Mouse (Mus musculus) testis, postnatal 14 days (tissue): ENCODE measurements around the gene Ryr1.
A peak's percentile ranks its signal among the peaks of the same experiment; 100 is the strongest.
"Not testable (repeated sequence)": the region's sequence is repeated elsewhere in the genome, so short reads cannot be mapped to it uniquely, and the experiment has no call there.

Source experiments
- DNase-seq: peaks from one replicate; pipeline ENCODE4 v3.0.0; 2021; ENCODE audit warnings: low spot score

Ryr1 gene

DNA sequence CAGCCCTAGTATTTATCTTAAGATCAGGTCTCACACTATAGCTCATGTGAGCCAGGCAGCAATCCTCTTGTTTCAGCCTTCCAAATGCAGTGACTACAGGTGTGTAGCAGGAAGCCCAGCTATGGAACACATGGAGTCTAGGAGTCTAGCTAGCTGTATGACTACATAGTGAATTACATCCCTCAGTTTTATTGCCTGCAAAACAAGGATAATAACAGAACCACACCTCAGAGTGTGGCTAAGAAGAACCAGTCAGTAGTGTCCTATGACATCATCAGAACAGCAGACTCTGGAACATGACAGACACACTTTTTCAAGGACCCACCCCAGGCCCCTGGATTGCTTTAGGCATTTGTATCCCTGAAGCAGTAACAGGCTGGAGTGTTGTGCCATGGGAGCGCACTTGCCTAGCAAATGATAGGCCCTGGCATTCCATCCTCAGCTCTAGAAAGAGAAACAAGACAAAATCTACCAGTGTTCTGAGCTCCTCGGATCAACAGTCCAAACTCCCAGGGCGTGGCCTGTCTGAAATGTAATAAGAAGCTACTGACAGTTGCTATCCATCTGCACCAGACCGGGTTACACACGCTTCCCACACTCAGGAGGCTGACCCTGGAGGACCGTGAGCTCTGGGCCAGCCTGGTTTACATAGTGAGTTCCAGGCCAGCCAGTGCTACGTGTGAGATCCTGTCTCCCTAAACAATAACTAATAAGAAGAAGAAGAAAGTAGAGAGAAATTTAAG lies 21.8 kb upstream of the Ryr1 start:
- DNase-seq = no peak

DNA sequence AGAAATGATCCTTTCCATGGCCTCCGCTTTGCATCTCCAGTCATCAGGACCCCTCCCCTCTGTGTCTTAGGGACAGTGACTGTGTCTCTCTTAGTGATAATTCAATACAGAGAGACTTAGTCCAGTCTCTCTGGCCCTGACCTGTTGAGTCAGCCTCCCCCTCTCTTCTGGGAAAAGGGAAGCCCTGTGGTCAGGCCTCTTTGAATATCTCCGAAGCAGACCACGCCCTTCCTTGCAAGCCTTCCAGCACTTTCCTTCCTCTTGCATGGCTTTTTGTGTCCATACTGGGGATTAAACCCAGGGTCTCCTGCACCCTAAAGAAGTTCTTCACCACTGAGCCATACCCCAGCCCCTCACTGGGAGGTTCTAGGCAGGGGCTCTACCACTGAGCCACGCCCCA lies 19.0 kb upstream of the Ryr1 start:
- DNase-seq = no peak

- no peak for DNase-seq
These were observed 16.4 kb upstream of the Ryr1 start for GRCm38 (mm10) chr7:29141416-29141815.

DNA sequence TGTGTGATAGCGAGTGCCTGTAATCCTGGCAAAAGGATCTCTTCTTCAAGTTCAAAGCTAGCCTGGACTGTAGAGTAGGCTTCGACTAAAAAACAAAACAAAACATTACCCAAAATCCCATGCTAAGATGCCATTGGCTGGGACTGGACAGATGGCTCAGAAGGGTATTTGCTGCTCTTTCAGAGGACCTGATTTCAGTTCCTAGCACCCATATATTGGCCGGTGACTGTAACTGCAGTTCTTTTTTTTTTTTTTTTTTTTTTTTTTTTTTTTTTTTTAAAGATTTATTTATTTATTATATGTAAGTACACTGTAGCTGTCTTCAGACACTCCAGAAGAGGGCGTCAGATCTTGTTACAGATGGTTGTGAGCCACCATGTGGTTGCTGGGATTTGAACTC lies 14.3 kb upstream of the Ryr1 start:
- not testable (repeated sequence) for DNase-seq

DNA sequence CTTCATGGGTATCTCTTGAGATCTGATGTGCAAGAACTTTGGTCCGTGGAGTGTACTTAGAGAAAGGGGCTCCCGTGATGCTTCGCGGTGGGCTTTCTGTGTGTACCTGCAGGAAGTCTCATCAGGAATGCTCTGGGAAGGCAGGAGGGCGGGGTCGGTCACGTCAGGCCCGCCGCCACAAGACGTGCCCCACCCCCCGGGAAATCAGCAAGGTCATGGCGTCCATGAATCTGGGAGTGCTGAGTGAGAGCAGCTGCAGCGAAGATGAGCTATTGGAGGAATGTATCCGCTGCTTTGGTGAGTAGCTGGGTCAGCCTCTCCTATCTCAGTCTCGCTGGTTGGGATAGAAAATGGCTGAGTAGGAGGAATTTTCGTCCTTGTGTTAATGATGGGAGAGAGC lies 12.4 kb upstream of the Ryr1 start:
- peak; percentile 36 for DNase-seq

- DNase-seq = no peak
These were observed 9.9 kb upstream of the Ryr1 start, which contains the start of gene Rasgrp4 for GRCm38 (mm10) chr7:29134693-29135386. TSS of gene Rasgrp4 (plus strand) at chr7:29134851.

GRCm38 (mm10) chr7:29134230-29134629 lies 9.3 kb upstream of the Ryr1 start:
- no peak for DNase-seq

DNA sequence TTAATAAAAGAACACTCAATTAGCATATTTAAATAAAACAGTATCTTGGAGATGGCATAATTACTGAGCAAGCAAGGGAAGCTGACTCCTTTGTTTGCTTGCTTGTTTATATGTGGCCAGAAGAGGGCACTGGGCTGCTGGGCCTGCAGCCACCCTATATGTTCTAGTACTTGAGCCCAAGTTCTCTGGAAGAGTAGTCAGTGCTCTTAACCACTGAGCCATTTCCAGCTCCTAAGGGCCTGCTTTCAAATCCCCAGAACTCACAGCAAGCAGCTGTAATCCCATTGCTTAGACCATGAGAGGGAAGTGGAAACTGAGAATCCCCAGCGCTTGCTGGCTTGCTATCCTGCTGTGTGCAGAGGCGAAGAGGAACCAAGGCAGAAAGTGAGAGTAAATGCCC lies 3.7 kb upstream of the Ryr1 start:
- no peak for DNase-seq

- DNase-seq = no peak
These were observed 1.4 kb upstream of the Ryr1 start for GRCm38 (mm10) chr7:29126173-29126915.

DNA sequence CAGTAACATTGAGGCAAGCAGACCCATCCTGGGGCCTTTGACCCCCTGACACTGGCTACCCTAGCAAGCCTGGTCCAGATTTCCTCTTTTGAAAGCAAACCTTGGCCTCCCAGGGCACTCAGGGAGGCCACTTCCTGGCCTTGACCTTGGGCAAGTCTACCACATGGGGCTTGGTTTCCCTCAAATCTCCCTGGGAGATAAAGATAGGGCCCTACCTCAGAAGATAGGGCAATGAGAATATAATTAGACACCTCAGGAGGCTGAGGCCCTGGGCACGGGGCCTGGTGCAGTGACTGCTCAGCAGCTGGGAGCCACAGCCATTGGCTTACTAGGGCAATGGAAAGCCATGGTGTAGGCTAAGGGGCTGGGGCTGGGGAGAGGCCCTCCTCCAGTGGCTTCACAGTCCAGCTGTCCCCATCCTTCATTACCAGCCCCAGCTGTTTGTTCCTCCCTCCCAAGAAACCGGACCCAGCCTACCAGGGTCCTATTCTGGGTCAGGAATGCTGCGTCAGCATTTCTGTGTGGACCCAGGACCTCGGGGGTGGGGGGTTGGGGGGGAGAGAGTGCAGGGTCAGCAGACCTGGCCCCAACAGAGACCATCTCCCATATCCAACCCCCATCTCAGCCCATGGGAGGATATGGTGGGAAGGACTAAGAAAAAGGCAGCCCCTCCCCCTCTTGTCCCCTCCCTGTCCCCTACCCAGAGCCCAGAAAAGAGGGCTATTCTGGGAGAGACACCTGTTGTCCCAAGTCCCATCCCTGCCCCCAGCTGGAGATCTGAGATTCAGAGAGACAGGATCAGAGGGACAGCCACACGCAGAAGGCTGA lies 1.2 kb downstream of the Ryr1 start:
- DNase-seq = no peak

GRCm38 (mm10) chr7:29122821-29123220 lies 2.2 kb downstream of the Ryr1 start:
- no peak for DNase-seq

GRCm38 (mm10) chr7:29119526-29119925 lies 5.5 kb downstream of the Ryr1 start:
- no peak for DNase-seq

GRCm38 (mm10) chr7:29118142-29118851 lies 6.7 kb downstream of the Ryr1 start:
- peak; percentile 36 for DNase-seq

DNA sequence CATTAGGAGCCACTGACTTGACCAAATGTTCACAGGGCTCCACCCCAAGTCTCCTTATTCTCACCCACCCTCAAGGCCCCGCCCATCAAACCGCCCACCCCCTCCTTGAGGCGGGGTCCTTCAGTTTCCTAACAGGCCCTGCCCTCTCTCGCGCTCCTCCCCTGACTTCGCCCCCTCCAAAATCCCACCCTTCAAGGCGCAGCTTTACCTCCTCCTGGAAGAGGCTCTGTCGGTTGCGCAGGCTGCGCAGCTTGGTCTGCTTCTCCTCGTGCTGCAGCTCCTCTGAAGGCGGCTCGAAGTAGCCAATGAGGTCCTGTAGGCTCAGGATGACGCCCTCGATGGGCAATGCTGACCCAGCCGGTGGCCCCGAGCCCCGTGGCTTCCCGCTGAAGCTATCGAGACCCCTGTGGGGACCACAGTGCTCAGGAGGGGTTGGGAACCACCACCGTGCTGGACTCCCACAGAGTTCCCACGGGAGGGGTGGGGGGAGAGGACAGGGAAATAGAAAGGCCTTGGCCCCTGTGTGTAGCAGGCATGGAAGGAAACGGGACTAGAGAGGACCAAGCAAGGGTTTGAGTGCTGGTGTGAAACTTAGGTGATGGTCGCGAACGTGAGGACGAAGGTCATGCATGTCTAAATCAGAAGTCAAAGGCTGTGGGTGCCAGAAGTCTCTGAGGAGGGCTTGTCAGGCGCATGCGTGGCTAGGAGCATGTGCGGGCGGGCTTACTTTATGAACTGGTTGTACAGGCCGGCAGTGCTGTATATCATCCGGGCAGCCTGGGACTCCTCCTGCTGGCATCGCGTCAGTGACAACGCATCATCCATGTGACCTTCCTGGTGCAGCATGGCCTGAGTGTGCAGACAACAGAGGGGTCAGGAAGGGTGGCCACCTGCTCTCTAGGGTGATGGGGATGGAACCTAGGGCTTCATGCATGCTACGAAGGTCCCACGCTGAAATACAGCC lies 15.7 kb downstream of the Ryr1 start:
- DNase-seq = peak; percentile 75

GRCm38 (mm10) chr7:29101286-29102017 lies 23.5 kb downstream of the Ryr1 start:
- DNase-seq = no peak

DNA sequence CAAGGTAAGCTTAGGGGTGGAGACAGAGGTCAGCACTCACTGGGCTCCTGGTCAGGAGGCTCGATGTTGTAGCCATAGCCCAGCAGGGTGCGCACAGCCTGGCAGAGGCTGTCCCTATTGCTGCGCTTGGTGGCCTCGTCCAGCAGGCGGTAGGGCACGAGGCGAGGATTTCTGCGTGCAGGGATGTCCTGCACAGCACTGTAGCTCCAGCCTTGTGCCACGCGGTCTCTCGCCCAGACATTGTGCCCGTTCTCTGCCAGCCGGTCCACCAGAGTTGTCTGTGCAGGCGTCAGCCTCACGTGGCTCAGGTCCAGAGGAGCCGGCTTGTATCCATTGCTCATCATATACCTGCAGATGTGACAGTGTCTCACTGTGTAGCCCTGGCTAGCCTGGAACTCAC lies 27.8 kb downstream of the Ryr1 start:
- DNase-seq = no peak

- DNase-seq = no peak
These were observed 36.2 kb downstream of the Ryr1 start for GRCm38 (mm10) chr7:29088817-29089216.

GRCm38 (mm10) chr7:29086902-29087301 lies 38.1 kb downstream of the Ryr1 start:
- DNase-seq = no peak

DNA sequence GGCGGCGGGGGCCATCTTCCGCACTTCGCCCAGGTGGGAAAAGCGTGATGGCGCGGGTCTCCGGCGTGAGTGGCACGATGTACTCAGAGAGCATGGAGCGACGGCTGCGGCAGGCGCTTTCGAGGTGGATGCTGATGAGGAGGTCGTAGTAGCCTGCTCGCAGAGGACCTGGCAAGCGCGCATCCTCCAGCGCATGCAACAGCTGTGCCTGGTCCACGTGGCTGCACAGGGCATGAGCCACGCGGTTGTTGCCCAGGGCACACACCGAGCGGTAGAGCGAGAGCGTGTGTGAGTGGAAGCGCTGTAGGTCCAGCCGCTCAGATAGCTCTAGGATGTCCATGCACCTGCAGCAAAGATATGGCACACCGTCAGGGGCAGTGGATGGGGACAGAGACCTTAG lies 39.0 kb downstream of the Ryr1 start:
- no peak for DNase-seq

DNA sequence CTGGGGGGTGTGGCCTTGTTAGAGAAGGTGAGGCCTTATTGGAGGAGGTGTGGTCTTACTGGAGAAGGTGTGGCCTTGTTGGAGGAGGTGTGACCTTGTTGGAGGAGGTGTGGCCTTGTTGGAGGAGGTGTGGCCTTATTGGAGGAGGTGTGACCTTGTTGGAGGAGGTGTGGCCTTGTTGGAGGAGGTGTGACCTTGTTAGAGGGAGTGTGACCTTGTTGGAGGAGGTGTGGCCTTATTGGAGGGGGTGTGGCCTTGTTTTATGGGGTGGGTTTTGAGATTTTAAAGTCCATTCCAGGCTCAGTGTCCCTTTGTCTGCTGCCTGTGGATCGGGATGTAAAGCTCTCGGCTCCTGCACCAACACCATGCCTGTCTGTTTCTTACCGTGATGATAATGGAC lies 40.6 kb downstream of the Ryr1 start:
- DNase-seq = no peak
